Mouse (Mus musculus) gastrocnemius, postnatal 36 days (tissue): Measurements from ENCODE around the gene Ntm. TPM values are rescaled to one million over a fixed set of nuclear protein-coding genes. Genes with fewer than 3 reads are reported as not detected.

Experiments
- DNase-seq, 2 experiments: peaks; one replicate each; pipeline ENCODE4 v3.0.0; 2022
- intact Hi-C: fragments of 180-260 bp; cut with DNase I; formaldehyde crosslinking; loops from one replicate; pipeline ENCODE4 v1.15.1; 2025
- total RNA-seq, 2 experiments: library from RNA; stranded (reverse); gene quantifications; 2 replicates each; pipeline ENCODE4 v1.2.3; 2021

Gene Ntm
- total RNA-seq, 2 experiments from 2014 or later: 0.64 to 1.5 TPM

DNA sequence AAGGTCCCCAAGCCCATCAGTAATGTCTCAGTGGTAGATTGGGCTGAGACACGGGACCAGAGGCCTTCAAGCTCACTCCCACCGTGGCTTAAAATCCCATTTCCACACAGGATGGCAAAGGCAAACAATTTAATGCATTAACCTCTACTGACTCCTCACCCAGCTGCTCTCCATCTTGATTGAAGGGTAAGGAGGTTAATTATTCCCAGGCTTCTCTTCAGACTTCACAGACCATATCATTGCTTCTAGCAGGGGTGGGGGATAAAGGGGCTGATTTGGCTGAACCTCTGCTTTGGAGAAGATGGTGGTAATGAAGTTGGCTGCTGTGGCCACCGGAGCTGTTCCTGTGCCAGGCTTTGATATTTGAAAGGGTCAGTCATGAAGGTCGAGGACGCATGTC lies 754.8 kb downstream of the Ntm start:
- intact Hi-C loops: no loop called here
- DNase-seq: no peak

DNA sequence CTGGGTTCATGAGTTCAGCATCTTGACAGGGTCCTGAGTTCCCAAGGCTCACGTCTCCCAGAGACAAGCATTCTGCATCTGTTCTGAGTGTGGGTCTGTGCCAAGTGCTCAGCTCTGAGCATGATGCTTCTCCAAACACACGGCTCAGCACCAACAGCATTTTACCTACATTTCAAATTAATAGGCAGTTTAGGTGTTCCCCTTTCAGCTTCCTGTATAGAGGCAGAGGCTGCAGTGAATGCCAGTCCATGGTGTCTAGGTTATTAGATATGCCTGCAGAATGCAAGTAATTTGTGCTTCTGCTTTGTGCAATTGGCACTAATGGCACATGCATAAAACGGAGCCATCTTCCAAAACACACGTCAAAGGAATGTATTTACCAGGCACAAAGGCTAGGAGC lies 757.3 kb downstream of the Ntm start:
- intact Hi-C loops: no loop called here
- no peak for DNase-seq

DNA sequence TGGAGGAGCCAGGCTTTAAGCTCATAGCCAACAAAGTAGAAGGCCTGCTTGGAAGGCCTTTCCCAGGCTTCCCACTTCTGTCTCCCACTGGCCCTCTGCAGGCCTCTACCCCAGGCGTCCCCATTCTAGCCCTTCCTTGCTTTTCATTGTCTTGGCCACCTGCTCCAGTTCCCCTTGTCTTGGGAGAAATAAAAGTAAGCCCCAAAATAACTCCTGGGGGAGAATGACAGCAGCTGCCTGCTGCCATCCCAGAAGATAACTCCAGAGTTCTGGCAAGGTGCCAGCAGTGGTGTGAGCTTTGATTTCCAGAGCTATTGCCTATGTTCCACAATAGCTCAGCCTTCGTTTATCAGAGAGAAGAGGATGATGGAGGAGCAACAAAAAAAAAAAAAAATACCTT lies 760.7 kb downstream of the Ntm start:
- DNase-seq: no peak
- intact Hi-C loops: no loop called here

DNA sequence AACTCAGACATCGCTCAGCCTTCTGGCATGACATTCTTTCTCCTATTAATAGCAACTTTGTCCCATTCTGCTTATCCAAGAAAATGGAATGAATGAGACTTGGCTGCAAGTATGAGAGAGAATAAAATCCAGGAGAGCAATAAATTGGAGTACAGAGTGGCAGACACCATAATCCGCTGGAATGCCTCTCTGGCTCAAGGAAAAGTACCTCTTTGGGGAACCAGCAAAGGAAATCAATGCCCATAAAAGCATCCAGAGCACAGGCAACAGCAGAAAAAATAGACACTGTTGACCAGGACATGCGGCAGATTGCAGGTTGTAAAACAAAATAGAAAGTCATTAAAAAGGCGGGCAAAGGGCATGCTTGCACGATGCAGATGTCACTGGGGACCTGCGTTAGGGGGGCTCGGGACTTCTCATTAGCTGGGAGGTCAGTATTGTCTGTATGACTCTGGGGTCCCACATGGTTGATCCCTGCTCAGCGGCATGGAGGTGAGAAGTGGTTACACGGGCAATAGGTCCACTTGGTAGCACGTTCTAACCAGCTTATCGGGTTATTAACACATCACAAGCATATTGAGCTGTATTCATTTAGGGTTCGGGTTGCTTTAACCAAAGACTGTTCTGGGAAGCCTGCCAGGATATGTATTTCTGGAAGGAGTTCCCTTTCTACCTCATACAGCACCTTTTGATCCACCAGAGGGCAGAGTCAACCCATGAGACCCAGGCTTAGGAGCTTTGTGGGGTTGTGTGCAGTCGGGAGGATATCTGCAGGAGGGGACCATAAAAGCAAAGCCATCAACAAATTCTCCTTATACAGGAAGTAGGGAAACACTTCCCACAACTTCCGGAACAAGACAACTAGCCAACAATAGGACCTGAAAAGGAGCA lies 761.5 kb downstream of the Ntm start:
- intact Hi-C loops: no loop called here
- no peak for DNase-seq

DNA sequence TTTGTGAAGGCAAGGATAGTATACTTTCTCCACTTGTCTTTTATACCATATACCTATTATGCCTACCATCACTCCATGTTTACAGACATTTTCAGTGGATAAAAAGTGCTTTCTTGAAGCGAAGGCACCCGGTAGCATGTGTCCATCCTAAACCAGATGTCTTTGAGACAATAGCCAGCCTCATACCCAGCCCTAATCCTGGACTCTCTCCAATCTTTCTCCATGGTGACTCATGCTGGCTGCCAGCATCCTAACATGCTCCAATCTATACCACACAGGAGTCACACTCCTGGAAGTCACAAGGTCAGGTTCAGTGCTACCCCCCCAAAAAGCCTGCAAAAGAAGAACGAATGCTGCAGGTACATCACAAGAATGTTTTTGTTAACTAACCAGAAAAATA lies 765.9 kb downstream of the Ntm start:
- intact Hi-C loops: no loop called here
- DNase-seq: no peak

DNA sequence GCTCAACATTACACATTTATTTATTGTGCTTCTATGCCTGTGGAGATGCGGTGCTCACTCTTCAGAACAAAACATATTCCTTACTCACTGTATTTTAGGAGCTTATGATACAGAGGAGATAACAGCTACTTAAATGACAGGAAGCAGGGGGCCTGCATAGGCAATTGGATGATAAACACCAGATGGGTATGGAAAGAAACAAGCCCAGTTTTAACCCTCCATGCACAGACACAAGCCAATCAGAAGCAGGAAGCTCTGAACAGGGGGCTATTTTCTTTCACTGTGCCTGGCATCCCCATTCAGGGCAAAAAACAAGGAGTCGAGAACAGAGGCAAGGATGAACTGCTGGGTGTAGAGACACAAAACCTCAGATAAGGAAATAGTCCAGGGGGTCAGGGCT lies 768.7 kb downstream of the Ntm start:
- intact Hi-C loops: no loop called here
- DNase-seq: no peak

DNA sequence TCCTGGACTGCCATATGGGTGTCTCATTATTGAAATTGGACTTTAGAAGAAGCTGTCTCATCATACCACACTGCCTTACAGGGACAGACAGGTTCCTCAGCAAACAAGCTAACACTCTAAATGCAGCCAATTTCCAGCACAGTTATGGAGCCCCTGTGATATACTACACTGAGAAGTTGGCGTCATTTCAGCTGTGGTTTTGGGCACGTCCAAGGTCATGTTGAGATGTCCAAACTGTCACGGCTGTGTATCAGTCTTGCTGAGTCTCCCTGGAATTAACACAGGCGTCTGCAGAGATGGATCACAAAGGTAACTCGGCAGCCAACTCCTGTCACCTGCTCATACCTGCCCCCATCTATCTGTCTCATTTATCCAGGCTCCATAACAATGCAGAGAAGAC lies 779.9 kb downstream of the Ntm start:
- no peak for DNase-seq
- intact Hi-C loops: no loop called here

DNA sequence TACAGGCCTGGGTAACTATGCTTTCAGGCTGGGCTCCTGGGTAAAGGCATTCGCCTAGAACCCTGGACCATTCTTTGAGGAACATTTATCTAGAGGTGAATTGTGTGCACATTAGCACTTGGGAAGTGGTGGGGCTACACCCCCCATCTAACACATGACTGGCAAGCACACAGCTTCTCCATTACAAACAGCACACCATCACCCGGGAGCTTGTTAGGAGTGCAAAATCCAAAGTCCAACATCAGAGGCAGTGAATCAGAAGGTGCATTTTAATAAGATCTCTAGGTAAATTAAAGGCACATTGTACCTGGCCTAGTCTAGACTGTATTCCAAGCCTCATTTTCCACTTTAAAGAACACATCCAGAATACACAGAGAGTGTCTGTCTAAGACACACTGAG lies 781.3 kb downstream of the Ntm start:
- intact Hi-C loops: no loop called here
- DNase-seq: no peak

DNA sequence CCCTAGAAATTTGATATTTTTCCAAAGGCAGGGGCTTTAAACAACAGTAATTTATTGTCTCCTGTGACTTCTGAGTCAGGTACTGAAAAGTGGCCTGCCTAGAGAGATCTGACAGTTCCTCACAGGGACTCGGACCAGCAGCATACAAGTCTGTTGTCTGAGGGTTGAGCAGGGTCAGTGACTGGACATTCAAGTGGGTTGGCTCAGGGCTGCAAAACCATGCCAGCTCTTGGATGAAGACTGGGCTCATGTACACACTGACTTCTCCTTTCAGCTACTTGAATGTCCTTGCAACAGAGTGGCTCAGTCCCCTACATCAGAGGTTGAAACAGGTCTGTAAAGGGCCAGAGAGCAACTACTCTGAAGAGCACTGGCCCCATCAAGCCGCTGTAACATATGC lies 797.2 kb downstream of the Ntm start:
- intact Hi-C loops: no loop called here
- DNase-seq: no peak

DNA sequence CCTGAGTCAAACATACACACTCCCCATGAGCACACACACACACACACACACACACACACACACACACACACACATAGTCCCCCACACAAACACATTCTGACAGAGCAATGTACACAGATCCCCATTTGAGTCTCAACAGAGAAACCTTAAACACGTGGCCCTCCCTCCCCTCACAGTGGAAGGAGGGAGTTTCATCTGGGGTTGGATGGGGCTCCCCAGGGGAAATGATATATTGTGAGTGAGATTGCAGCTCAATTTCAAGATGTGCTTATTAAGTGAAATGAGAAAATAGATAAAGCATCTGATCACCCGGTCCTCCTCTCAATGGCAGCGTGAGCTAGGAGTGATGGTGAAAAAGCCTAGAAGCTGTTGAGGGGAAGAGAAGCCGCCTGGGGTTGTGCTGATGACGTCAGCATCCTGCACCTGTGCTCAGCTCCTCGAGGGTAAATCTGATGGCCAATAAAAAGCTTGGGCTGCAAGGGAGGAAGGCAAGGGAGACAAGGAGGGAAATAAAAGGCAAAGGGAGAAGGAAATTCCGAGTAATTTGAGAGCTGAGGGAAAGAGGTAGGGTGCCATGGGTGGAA lies 801.8 kb downstream of the Ntm start:
- DNase-seq: no peak
- intact Hi-C loops: no loop called here

DNA sequence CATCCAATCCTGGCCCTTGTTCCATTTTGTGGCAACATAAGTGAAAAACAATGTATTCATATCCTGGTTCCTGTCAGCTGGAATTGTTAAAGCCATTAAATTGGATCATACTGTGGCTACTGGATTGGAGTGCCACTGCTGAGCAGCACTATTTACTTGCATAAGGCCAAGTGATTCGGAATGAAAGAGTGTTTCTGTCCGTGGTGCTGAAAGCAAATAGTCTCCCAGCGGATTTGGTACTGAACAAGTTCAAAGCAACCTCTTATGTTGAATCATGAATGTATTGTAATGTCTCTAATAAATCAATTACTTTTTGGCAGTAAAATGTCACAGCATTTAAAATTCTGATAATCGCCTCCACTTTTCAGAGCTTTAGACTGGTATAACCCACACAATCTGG lies 817.0 kb downstream of the Ntm start:
- intact Hi-C loops: no loop called here
- DNase-seq: no peak

DNA sequence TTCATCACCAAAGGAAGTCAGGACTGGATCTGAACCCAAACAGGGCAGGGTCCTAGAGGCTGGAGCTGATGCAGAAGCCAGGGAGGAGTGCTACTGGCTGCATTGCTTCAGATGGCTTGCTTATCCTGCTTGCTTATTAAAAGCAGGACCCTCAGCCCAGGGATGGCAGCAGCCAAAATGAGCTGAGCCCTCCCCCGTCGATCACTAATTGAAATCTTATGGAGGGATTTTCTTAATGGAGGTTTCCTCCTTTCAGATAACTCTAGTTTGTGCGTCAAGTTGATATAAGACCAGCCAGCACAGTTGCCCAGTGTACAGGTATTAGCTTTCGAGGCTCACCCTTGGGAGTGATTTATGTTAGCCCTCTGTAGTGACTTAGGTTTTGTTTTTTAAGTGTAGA lies 826.9 kb downstream of the Ntm start:
- intact Hi-C loops: no loop called here
- no peak for DNase-seq

DNA sequence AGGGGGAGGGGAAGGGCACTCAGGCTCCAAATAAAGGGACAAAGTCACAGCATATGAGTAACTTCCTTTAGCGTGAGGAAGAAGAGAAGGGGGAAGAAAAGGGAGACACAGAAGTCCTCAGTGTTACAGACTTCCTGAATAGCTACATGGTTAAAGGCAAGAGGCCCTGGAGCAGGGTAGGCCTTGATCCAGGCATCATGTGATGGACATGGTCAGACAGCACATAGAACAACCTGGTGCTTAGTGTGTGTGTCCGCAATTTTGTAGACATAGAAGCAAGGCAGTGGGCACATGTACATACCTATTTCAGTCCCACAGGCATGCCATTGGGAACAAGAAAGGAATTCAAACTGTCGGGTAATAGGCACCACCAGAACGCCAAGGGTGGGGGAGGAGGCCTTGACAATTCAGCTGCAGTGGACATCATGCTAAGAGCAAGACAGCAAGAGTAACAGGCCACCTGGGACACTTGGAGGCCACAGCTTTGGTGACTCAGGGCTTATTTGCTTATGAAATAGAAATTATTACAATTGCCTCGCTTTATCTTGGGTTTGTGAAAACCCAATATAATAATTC lies 832.1 kb downstream of the Ntm start:
- DNase-seq: no peak
- intact Hi-C loops: loop anchor here (1.0 kb wide), 1 partner anchor 31 kb away; no protein-coding TSS in a partner anchor

DNA sequence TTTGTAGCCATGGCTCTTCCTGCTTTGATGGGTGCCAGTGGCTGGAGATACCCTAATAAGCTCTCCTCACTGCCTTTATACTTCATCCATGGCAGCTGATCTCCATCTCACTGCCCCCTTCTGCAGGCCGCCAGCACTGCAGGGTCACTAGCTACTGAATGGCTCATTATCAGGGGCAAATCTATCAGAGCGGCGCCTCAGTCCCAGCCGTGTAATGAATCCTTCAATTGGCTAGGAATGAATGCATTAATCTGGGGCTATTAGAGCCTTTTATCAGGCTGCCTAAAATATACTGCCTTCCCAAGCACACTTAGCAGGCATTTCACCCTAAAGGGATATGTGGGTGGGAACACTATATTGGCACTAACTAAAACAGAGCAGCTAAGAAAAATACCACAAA lies 832.6 kb downstream of the Ntm start:
- no peak for DNase-seq
- intact Hi-C loops: no loop called here

DNA sequence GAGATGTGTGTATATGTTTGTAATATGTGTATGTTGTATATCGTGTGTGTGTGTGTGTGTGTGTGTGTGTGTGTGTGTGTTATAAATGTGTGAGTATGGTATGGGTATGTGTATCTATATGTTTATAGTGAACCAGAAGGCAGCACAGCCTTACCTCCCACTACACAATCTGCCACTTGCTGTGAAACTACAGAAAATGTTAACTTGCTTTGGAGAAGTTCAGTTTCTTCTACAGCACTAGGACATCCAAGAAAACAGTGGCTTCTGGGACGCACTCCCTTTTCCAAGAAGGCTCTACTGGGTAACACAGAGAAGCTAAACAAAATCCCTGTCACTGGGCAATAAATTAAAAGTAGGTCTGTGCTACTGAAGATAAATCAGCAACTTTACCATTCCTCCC lies 834.5 kb downstream of the Ntm start:
- no peak for DNase-seq
- intact Hi-C loops: no loop called here

DNA sequence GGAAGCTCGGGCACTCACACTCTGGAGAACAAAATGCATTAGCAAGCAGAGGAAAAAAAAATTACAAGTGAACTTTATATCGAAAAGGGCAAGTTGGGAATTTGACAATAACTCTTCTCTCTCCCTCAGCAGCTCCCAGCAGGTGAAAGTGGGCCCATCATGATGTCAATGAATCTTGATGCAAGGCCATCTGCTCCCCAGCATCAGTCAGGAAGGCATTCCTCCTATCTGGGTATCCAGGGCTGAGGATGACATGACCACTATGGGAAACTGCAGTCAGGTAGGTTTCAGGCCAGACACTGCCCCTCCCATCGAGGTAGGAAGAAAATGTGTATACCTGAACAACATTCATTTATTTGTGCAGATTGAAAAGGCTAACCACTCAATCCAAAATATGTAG lies 838.5 kb downstream of the Ntm start:
- DNase-seq: no peak
- intact Hi-C loops: no loop called here

DNA sequence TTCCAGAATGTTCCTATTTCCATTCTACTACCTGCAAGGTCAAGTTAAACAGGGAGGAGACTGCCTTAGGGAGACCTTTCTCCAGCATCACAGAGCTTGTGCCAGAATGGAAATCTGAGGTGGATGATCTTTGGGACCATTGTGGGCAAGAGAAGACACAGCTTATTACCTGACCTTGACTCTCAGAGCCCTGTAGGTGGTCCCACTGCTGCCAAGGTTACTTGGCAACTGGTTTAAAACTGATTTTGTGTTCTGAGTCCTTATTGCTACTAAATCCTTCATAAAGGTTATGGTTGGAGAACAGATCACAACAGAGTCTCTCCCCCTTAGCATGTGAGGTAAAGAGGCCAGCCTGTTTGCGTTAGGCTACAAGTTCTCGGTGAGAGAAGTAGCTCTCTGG lies 839.1 kb downstream of the Ntm start:
- intact Hi-C loops: no loop called here
- DNase-seq: no peak

DNA sequence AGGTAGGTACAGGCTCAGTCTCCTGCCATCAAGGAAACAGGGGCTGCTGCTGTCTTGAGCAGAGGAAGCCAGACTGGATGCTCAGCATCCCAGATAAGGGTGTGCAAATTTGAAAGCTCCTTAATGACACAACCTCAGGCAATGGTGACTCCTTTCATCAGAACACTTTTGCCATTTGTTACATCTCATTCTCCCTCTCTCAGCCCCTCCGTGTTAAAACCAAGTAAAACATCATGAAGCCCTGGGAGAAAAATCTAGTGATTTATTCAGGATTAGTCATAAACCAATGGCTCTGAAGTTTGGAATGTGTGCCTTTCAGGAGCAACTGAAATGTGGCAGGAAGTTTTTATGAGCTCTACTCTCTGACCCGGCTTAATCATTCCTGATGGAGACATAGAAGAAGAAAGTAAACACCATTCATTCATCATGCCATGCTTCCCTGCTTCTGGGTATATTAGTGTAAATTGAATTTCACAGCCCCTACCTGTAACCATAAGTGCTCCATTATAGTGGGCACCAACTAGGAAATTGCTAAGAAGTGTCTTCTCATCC lies 845.3 kb downstream of the Ntm start:
- intact Hi-C loops: no loop called here
- DNase-seq: no peak

DNA sequence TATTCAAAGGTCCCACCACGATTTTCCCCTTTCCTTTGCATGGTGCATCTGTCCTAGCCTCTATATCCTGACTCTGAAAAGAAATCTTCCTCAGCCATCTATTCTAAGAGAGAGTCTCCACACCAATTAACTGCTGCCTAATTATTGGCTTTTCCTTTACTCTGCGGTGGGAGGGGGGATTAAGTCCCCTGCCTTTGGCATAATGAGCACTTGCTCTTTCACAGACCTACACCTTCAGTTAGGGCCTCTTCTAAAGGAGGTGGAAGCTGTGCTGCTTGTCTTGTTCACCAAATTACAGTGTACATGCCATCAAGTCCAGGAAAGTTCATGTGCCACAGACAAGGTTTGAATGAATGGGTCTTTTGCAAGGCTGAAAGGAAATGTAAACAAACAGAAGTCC lies 847.6 kb downstream of the Ntm start:
- intact Hi-C loops: no loop called here
- DNase-seq: no peak

DNA sequence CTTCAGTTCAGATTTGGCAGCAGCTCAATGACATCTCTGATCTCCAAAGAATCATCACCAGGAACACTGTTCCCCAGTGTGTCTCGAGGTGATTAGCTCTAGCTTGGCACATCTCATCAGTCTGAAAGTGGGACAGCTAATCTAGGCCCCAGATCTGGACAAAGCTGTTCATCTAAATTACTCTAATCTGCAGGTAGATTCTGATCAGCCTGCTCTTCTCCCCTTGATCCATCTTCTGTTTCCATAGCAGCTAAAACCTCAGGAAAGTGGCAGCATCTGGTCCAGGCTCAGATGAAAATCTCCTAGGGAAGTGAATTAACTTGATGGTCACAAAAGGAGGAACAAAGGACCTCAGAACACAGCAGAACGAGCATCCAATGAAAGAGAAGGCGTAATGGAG lies 856.2 kb downstream of the Ntm start:
- DNase-seq: no peak

DNA sequence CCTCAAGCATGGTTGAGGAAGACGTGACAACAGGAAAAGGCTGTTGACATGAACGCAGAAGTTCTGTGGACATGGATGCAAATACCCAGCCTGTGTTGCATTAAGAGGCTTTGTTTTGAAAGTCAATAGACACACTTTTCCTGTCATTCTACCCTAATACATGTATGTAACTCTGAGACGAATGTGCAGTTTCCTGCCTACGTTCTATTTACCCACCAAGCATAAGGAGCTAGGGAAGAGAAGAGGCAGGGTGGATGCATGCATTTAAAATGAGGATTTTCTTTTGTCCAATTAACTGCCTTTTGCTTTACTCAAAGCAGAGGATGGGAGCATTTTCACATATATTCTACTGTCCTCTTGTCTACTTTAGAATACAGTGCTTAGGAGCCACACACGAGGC lies 858.5 kb downstream of the Ntm start:
- intact Hi-C loops: no loop called here
- no peak for DNase-seq

More for the DNA sequence above, 856.2 kb downstream of the Ntm start:
- intact Hi-C loops: no loop called here

DNA sequence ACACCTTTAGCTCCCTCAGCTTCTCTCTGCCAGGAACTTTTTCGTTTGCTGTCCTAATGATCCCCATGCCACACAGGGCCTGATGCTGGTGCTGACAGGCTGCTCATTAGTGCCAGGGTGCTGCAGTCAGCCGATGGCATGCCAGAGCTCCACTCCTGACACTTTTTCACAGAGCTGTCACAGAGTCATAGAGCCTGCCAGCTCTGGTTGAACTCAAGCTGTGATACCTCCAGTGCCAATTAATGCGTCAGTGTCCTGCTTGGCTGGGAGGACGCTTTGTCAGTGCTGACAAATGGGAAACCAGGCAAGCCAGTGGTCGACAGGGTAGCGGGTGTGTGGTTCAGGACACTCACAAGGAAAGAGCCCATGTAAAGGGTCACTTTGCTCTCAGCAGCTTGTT lies 858.9 kb downstream of the Ntm start:
- DNase-seq: no peak
- intact Hi-C loops: no loop called here
